Mouse (Mus musculus): Measurements from ENCODE around the gene Irf8. TPM values are rescaled to one million over a fixed set of nuclear protein-coding genes. Genes with fewer than 3 reads are reported as not detected.

The Irf8 gene
- total RNA-seq (2021) = 1 to 10 TPM; 4.1 to 4.8 TPM
- long read RNA-seq, experiment 1, partial matches to known transcripts = 0 of 5 reads
- long read RNA-seq, experiment 1, other reads (novel, unspliced or antisense) = 1 of 5 reads
- long read RNA-seq, experiment 2, partial matches to known transcripts = 2 of 5 reads
- long read RNA-seq, experiment 2, other reads (novel, unspliced or antisense) = 1 of 5 reads

GRCm38 (mm10) chr8:120735770-120736481 lies at the start of gene Irf8:
Gene Irf8, plus strand, starts transcription at chr8:120736358.
- peak; percentile 66 to 70 for DNase-seq (ENCODE audit: low spot score in 2 of 2)

GRCm38 (mm10) chr8:120686576-120686975 lies 49.6 kb upstream of the Irf8 start:
- no peak for DNase-seq (ENCODE audit: low spot score in 2 of 2)

GRCm38 (mm10) chr8:120687786-120688185 lies 48.4 kb upstream of the Irf8 start:
- no peak for DNase-seq (ENCODE audit: low spot score in 2 of 2)

- no peak for DNase-seq (ENCODE audit: low spot score in 2 of 2)
Measured at GRCm38 (mm10) chr8:120688511-120688910, 47.6 kb upstream of the Irf8 start.

- no peak for DNase-seq (ENCODE audit: low spot score in 2 of 2)
Measured at GRCm38 (mm10) chr8:120692934-120693333, 43.2 kb upstream of the Irf8 start.

- no peak for DNase-seq (ENCODE audit: low spot score in 2 of 2)
Measured at GRCm38 (mm10) chr8:120693861-120694493, 42.2 kb upstream of the Irf8 start.

- DNase-seq (ENCODE audit: low spot score in 2 of 2) = no peak
Measured at GRCm38 (mm10) chr8:120696401-120697153, 39.6 kb upstream of the Irf8 start.

- no peak for DNase-seq (ENCODE audit: low spot score in 2 of 2)
Measured at GRCm38 (mm10) chr8:120697154-120697978, 38.8 kb upstream of the Irf8 start.

GRCm38 (mm10) chr8:120697979-120698272 lies 38.2 kb upstream of the Irf8 start:
- no peak for DNase-seq (ENCODE audit: low spot score in 2 of 2)

GRCm38 (mm10) chr8:120698426-120698825 lies 37.7 kb upstream of the Irf8 start:
- no peak for DNase-seq (ENCODE audit: low spot score in 2 of 2)

- no peak for DNase-seq (ENCODE audit: low spot score in 2 of 2)
Measured at GRCm38 (mm10) chr8:120699079-120699478, 37.1 kb upstream of the Irf8 start.

- DNase-seq (ENCODE audit: low spot score in 2 of 2) = no peak
Measured at GRCm38 (mm10) chr8:120699565-120699964, 36.6 kb upstream of the Irf8 start.

- DNase-seq (ENCODE audit: low spot score in 2 of 2) = no peak
Measured at GRCm38 (mm10) chr8:120700053-120700452, 36.1 kb upstream of the Irf8 start.

- peak in 1 of 2 experiments; percentile 26 for DNase-seq (ENCODE audit: low spot score in 2 of 2)
Measured at GRCm38 (mm10) chr8:120701758-120702465, 34.2 kb upstream of the Irf8 start.

- no peak for DNase-seq (ENCODE audit: low spot score in 2 of 2)
Measured at GRCm38 (mm10) chr8:120704203-120704602, 32.0 kb upstream of the Irf8 start.

- no peak for DNase-seq (ENCODE audit: low spot score in 2 of 2)
Measured at GRCm38 (mm10) chr8:120705163-120705562, 31.0 kb upstream of the Irf8 start.

GRCm38 (mm10) chr8:120706193-120706592 lies 30.0 kb upstream of the Irf8 start:
- DNase-seq (ENCODE audit: low spot score in 2 of 2) = no peak

- DNase-seq (ENCODE audit: low spot score in 2 of 2) = no peak
Measured at GRCm38 (mm10) chr8:120709176-120709575, 27.0 kb upstream of the Irf8 start.

GRCm38 (mm10) chr8:120715200-120715599 lies 21.0 kb upstream of the Irf8 start:
- no peak for DNase-seq (ENCODE audit: low spot score in 2 of 2)

GRCm38 (mm10) chr8:120715996-120716680 lies 20.0 kb upstream of the Irf8 start:
- DNase-seq (ENCODE audit: low spot score in 2 of 2) = no peak
